Mouse (Mus musculus) liver, embryonic 14.5 days (tissue): Measurements from ENCODE around the gene Gm28897. TPM values are rescaled to one million over a fixed set of nuclear protein-coding genes. Genes with fewer than 3 reads are reported as not detected.
"Not testable (repeated sequence)": the region's sequence is repeated elsewhere in the genome, so short reads cannot be mapped to it uniquely, and the experiment has no call there.

Experiments
- ATAC-seq: fragments of 200-750 bp; cut with Nextera tagmentation; 2 replicates; pipeline ENCODE4 v1.8.0; 2017; ENCODE audit warnings: moderate number of reproducible peaks, mild to moderate bottlenecking, moderate library complexity; ENCODE audit not compliant: insufficient read depth
- DNase-seq, 3 experiments: peaks; one replicate each; pipeline ENCODE4 v3.0.0-alpha.2; 2012 to 2013; ENCODE audit warnings: low read depth in 3 of 3, low spot score in 3 of 3
- H3K27ac ChIP-seq: fragments of 300-500 bp; sonication (generic); 2 replicates; pipeline ENCODE4 v1.5.1; 2014; ENCODE audit warnings: moderate library complexity, mild to moderate bottlenecking, control low read depth, inconsistent platforms
- H3K27me3 ChIP-seq: fragments of 300-500 bp; sonication (generic); 2 replicates; pipeline ENCODE4 v1.6.1; 2014; ENCODE audit warnings: mild to moderate bottlenecking, low read length, moderate library complexity; ENCODE audit not compliant: control insufficient read depth, insufficient read depth
- H3K36me3 ChIP-seq: fragments of 300-500 bp; sonication (generic); replicated peaks from 2 replicates; pipeline ENCODE4 v1.6.1; 2014; ENCODE audit warnings: low read depth; ENCODE audit not compliant: control insufficient read depth, insufficient read depth
- H3K4me1 ChIP-seq, 2 experiments: fragments of 200-500 bp in 1 of 2; fragments of 300-500 bp in 1 of 2; sonication (generic) in 1 of 2; replicated peaks; 2 replicates each; pipeline ENCODE4 v1.6.1; 2012 to 2014; ENCODE audit warnings: antibody characterized with exemption in 1 of 2, inconsistent platforms in 1 of 2, low read length in 1 of 2; ENCODE audit not compliant: control insufficient read depth in 2 of 2, insufficient read depth in 2 of 2
- H3K4me2 ChIP-seq: fragments of 300-500 bp; sonication (generic); 2 replicates; pipeline ENCODE4 v1.6.1; 2014; ENCODE audit warnings: low read depth, mild to moderate bottlenecking, control low read depth, moderate library complexity
- H3K4me3 ChIP-seq, 2 experiments: fragments of 200-500 bp in 1 of 2; fragments of 300-500 bp in 1 of 2; sonication (generic) in 1 of 2; 2 replicates each; pipeline ENCODE4 v1.5.1; 2012 to 2014; ENCODE audit warnings: low read depth in 2 of 2, low read length in 2 of 2, mild to moderate bottlenecking in 2 of 2, control low read depth in 1 of 2, inconsistent platforms in 1 of 2, moderate library complexity in 1 of 2; ENCODE audit not compliant: insufficient read depth in 1 of 2
- H3K9ac ChIP-seq: fragments of 300-500 bp; sonication (generic); replicated peaks from 2 replicates; pipeline ENCODE4 v1.6.1; 2014; ENCODE audit warnings: mild to moderate bottlenecking, control low read depth, moderate library complexity
- H3K9me3 ChIP-seq: fragments of 300-500 bp; sonication (generic); 2 replicates; pipeline ENCODE4 v1.6.1; 2016; ENCODE audit warnings: low read length, mixed read lengths; ENCODE audit not compliant: control insufficient read depth
- WGBS: fragments of 180-500 bp; shearing (Covaris S2); extraction: QIAGEN DNeasy Blood & Tissue Kit; methylation state at CpG from one replicate; pipeline ENCODE4 v1.1.7; 2014; ENCODE audit not compliant: insufficient replicate concordance; 5-methylcytosine and 5-hydroxymethylcytosine counted together
- polyA plus RNA-seq, 2 experiments: library from polyadenylated mRNA; depleted of rRNA in 1 of 2; stranded (reverse) in 1 of 2; unstranded in 1 of 2; fragments of >200 nt; fragmentation: Nextera tagmentation in 1 of 2; extraction: Ambion mirVana in 1 of 2; gene quantifications; 2 replicates each; pipeline versions ENCODE4 v1.2.1 to v1.2.3; 2012 to 2014

Gm28897 gene
- polyA plus RNA-seq (2012; rRNA removed), result not detected in 2 replicates
- polyA plus RNA-seq (2014; fragmentation: Nextera tagmentation; extraction: Ambion mirVana), result not detected in 2 replicates

DNA sequence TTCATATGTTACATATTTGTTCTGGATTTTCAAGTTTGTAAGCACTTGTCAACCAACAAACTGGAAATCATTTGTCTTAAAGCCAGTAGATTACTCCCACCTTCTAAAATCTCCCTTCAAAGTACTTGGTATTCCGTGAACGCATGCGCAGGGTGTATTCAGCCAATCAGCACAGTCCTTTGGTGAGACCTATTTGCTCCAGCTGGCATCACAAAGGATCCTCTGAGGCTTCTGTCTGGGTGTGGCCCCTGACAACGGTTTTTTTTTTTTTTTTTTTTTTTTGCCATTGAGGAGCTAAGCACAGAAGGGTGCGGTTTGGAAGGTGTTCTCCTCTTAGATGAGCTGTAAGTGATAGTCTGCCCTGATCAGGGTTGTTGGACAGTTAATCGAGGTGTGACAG is at the start of gene Gm28897:
Gene Gm28897, plus strand, starts transcription at position 301 of the 400 bp plus-strand sequence.
- H3K36me3 ChIP-seq, H3K27me3 ChIP-seq, H3K27ac ChIP-seq, H3K4me1 ChIP-seq, H3K9me3 ChIP-seq, DNase-seq, ATAC-seq, H3K4me2 ChIP-seq, H3K4me3 ChIP-seq, H3K9ac ChIP-seq: not testable (repeated sequence)
- no CpG with 5 or more reads among the region's 6 CpGs for WGBS
